Mouse (Mus musculus) ovary, postnatal 14 days (tissue): ENCODE measurements around the gene Mea1.

Experiments
- DNase-seq: peaks from one replicate; pipeline ENCODE4 v3.0.0; 2022; ENCODE audit warnings: low spot score

Mea1 gene

DNA sequence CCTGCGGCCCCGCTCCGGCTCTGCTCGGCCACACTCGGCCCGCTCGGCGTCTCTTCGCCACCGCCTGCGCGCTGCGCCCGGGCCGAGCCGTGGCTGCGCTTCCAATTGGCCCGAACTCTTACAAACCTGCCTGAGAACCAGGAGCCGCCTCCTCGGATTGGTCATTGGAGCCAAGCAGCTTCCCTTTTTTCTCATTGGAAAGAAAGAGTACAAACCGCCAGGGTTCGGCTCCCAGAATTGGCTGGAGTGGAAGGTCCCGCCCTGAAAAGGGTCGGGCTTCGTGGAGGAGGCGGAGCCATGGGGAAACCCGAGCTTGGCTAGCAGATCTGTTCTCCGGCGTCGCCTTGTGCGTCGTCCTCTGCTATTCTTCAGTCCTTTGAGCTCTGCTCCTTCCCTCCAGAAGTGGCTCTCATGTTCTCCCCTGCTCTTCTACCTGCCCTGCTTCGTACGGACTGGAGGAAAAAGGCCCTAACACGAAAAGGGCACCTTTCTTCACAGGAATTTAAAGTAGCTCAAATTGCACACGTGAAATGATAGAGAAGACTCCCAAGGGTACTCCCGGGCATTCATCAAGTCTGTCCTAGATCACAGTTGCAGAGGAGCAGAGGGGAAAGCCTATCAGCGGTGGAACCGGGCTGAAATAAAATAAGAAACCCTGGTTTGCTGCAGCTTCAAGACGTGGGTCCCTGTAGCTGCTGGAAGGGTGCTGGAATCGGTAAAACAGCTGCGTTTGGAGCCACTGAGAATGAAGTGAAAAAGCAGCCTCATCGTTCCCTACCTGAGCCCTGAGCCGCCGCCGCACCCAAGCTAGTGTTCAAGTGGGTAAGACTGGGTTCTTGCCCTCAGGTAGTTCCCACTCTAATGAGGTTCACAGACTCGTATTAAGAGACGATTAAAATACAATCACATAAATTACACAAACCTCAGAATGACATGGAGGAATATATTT, 26.6 kb downstream of the Mea1 start, which contains the start of gene Ppp2r5d:
TSS of gene Ppp2r5d (minus strand) at position 225 of the 949 bp plus-strand sequence.
- peak; percentile 95 for DNase-seq

DNA sequence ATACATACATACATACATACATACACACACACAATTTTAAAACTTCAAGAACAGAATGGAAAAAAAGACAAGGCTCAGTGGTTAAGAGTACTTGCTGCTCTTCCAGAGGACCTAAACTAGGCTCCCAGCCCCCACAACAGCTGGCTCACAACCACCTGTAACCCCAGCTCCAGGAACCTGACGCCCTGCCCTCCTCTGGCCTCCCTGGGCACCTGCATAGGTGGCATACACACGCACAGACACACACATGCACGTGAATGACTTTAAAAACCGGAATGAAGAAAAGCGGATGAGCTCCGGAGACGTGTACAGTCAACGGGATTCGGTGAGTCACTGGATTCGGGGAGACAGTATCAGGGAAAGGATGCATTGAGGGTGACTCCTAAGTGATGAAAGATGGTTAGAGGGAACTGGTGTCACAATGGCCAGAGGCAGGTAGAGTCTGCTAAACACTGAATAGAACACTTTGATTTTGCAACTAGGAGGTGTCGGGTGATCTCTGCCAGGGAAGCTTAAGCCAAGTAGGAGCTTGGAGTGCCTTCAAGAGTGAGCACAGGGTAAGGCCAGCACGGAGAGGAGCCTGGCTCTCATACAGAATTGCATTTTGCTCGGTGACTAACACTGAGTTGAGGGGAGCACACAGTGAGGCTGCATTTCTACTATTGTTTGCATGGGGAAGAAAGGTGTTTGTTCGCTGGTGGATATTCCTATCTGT, 27.9 kb downstream of the Mea1 start:
- DNase-seq = no peak

DNA sequence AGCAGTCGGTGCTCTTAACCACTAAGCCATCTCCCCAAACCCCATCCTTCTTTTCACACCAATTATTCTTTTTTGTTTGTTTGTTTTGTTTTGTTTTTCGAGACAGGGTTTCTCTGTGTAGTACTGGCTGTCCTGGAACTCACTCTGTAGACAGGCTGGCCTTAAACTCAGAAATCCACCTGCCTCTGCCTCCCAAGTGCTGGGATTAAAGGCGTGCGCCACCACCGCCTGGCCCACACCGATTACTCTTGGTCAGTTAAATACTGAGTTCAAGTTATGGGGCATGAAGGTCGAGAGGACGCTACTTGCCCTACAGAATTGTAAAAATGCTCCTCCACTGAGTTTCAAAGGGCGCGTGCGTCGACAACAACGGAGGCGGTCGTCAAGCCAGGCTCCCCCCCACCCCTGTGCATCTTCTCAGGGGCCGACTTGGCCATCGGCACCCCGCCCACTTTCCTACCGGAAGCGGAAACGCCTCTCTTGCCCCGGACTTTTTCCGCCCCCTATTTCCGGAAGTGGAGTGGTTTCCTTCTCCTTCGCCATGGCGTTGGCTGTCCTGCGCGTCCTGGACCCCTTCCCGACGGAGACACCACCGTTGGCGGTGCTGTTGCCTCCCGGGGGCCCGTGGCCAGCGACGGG, 32.5 kb downstream of the Mea1 start, which contains the start of gene Pex6:
TSS of gene Pex6 (plus strand) at position 505 of the 639 bp plus-strand sequence.
- peak; percentile 85 for DNase-seq

DNA sequence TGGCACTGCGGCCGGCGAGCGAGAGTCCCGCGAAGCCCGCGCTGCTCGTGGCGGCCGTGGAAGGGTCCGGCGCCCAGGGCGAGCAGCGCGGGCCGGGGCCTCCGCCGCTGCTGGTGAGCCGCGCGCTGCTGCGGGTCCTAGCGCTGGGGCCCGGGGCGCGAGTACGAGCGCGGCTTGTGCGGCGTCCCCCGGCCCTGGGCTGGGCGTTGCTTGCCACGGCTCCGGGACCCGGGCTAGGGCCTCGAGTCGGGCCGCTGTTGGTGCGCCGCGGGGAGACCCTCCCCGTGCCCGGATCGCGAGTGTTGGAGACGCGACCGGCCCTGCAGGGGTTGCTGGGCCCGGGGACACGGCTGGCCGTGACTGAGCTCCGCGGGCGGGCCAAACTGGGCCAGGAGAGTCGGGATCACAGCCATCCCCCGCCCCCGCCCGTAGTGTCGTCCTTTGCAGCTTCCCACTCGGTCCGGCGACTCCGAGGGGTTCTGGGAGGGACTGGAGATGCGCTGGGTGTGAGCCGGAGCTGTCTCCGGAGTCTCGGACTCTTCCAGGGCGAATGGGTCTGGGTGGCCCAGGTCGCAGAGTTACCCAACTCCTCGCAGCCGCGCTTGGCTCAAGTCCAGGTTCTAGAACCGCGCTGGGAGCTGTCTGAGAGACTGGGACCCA, 33.1 kb downstream of the Mea1 start:
- peak; percentile 31 for DNase-seq

DNA sequence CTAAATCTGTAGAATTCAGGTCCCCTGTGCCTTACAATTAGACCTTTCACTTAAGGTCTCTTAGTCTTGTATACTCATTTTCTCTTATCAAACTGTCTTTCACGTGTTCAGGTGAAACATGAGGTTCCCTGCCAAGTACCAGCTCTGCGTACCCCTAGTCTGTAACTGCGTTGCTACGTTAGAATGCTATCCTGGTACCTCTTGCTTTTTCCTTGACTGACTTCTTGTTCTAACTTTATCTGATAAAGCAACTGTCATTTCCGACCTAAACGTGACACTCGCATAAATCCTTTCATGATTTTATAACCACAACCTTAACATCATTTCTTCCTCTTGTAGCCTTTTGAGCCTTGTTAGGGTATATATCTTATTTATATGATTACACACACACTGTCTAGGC, 33.8 kb downstream of the Mea1 start:
- DNase-seq = no peak

DNA sequence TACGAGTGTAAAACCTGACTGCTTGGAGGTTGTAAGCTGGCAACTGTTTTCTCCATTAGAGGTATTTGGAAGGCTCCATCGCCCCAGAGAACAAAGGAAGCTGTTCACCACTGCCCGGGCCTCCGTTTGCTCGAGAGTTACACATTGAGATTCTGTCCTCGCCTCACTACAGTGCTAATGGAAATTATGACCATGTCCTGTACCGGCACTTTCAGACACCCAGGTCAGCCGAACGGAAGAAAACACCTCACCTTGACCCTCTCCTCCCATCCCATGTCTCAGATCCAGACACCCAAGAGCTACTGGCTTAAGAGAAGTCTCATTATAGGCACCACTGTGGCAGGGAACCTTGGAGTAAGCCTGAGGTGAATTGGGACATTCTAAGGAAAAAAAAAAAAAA, 35.3 kb downstream of the Mea1 start:
- no peak for DNase-seq

DNA sequence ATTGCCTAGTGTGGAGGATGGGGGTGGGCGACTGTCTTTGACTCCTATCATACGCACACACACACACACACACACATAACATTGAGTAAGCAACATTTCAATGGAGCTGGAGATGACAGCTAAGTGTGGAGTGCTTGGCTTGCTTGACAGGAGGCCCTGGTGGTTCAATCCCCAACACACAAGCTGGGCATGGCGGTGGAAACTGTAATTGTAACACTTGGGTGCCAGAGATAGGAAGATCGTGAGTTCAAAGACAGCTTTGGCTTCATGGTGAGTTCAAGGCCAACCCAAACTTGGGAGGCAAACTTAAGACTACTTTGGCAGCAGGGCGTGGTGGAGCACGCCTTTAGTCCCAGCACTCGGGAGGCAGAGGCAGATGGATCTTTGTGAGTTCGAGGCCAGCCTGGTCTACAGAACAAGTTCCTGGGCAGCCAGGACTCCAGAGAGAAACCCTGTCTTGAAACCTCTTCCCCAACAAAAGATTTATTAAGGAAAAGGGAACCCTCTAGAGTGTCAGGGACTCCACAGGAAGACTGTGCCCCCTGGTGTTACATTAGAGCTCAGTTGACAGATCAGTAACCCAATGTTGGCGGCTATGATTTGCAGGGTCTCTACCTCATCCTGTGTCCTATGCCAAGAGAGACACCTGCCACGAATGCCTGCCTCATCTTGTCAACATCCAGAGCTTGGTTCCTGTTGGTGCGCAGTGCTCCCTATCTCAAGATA, 36.3 kb downstream of the Mea1 start:
- DNase-seq = no peak

DNA sequence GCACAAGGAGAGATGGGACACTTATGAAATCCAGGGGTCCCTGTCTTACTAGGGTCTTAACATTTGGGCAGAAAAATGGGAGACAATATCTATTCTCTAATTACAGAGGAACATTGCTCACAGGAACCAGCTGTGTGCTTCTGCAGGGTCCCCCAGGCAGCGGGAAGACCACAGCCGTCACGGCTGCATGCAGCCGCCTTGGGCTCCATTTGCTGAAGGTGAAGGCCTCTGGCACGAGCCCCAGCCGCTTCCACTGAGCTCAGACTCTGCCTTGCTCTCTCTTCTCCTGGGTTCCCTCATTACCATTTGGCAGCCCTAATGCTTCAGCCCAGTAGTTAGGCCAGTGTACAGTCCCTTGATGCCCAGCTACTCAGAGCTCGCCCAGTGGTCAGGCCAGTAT, 42.5 kb downstream of the Mea1 start:
- no peak for DNase-seq

DNA sequence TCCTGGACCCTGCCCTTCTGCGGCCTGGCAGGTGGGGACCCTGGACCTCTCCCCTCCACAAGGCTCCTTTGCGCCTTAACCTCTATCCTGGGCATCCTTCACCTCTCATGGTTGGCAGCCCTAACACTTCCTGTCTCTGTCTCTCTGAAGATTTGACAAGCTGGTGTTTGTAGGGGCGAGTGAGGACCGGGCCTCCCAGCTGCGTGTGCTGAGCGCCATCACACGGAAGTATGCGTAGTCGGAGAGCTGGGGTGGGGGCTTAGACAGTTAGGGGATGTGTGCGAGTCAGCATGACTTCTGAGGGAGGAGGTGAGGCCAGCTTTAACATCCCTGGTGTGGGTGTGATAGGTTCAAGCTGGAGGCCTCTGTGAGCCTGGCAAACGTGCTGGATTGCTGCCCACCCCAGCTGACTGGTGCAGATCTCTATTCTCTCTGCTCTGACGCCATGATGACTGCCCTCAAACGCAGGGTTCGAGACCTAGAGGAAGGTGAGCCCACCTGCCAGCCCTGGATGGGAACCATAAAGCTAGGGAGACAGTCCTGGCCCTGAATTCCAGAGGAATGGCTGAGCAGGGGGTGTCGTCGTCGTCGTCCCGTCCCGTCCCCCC, 46.0 kb downstream of the Mea1 start:
- no peak for DNase-seq

DNA sequence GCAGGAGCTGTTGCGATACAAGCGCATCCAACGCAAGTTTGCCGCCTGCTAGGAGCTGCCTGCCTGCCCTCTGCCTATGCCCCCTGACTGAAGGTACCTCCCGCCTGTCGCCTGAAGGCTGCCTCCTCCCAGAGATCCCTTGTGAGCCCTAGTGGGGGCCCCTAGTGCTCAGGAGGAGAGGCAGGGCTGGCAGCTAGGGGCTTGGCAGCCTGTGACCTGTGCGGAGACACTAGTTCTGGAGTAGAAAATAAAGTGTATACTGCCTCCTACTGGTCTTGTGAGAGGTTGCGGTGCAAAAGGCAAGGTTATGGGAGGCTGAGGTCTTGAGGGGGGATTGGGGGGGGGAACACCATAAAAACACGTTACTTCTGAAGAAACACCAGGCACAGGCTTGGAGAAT, 46.7 kb downstream of the Mea1 start:
- no peak for DNase-seq

DNA sequence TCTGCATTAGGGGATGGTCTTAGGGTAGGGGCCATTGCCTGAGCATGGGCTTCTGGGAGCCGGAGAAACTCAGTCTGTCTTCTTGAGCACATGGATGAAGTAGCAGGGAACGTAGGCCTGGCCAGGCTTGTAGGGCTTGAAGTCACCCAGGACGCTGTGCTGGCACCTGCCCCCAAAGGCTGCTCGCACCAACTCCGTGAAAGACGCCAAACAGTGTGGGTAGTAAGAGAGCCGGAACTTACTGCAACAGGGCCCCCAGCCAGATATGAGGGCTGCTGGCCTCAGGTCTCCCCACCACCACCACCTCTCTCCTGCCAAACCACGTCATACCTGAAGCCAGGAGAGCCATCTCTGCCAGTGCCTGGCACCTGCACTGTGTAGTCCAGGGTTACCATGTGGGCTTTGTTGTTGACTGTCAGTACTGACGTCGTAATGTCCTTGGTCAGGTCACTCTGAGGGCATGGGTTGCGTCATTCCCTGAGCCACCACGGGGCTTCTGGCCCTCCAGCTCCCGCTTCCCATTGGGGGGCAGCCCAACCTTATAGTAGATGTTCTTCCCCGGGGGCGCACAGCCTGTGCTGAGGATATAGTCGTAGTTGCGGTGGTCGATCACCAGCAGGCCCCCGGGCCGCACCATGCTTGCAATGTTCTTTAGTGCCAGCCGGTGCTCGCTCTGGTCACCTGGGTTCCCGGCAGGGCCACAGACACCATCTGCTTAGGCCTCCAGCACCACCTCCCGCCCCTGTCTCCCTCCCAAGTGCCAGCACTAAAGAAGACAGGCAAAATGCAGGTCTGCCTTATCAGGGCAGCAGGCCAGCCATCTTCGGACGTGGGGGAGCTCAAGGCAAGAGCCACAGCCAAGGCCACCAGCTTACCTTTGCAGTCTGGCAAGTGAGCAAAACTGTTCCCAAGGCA, 47.4 kb downstream of the Mea1 start:
- DNase-seq = no peak

DNA sequence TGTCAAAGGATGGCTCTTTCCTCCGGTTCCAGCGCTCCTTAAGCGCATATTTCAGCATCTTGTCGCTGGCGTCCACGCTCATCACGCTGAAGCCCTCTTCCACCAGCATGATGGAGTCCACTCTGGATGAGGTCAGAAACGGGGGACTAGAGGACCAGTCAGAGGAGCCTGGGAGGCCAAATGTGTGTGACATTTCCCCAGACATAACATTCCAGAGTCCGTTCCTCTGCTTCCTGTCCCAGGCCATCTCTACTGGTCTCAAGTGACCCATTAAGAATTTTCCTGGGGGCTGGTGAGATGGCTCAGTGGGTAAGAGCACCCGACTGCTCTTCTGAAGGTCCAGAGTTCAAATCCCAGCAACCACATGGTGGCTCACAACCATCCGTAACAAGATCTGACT, 48.7 kb downstream of the Mea1 start:
- DNase-seq = no peak

DNA sequence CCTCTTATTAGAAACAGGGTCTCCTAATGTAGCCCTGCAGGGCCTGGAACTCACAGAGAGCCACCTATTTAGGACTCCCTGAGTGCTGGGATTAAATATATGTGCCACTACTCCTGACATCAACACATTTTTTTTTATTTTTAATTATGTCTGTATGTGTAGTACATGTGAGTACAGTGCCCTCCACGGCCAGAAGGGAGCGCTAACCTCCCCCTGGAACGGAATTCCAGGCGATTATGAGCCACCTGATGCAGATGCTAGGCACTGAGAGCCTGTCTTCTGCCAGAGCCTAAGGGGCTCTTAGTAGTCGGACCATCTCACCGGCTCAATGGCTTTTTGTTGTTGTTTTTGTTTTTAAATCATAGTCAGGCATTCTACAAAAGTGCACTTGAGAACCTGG, 49.4 kb downstream of the Mea1 start:
- DNase-seq = no peak

DNA sequence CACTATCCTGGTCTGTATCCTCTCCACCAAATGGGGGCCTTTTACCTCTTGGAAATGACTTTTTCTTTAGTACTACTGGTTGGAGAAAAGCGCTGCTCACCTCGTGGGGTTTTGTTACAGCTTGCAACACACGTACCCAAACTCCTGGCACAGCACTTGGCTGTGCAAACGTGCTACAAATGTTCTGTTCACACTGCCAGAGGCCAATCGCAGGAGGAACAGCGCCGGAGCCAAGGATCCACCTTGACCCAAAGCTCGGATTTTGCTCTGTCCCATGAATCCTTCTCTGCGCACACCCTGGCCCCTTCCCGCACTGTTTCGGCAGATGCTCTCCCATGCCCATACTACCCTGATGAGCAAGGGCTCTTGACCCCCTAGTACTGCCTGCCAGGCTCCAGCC, 49.9 kb downstream of the Mea1 start:
- DNase-seq = no peak

DNA sequence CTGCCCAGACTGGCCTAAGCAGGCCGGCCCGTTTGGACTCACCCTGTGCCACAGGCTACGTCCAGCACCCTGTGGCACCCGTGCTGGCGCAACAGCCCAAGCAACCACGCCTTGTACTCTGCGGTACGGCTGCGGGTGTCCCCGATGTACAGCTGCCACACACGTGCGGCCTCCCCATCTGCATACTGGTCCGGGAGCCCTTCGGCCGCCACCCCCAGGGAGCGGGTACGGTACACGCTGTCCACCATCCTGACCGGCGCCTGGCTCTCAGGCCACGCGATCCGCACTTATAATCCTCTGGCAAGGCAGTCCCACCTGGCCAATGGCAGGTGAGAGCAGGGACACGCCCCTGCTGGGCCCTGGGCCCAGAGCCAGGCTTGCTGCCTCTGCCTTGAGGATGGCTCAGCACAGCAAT, 50.3 kb downstream of the Mea1 start, which contains the start of gene Gnmt:
TSS of gene Gnmt (minus strand) at position 265 of the 415 bp plus-strand sequence.
- no peak for DNase-seq
